25 mouse cellular contexts compared by ENCODE assay signal in genomic region chr15:20944000-20944399, GRCm38 (mm10).
DNase-seq lines count a peak whose midpoint lies in the region; ATAC-seq and TF ChIP-seq lines count a peak whose summit lies in the region.
"Had no signal": no experiment of that assay in that cellular context is flagged by ENCODE, and none has a peak within 500 bp of the region (broad histone marks: within the 10 kb centered on the region; RNA-seq: fewer than 3 reads in every experiment).

No protein-coding gene starts in this region.

- peak; percentile 63; the same call in 1 of the 2 replicates for ATAC-seq in hindbrain, embryonic 16.5 days
- no peak for ATAC-seq in midbrain, postnatal 0 days (ENCODE audit: low FRiP score)
- no peak for ATAC-seq in midbrain, embryonic 11.5 days (ENCODE audit: low FRiP score)
- ATAC-seq: forebrain, embryonic 16.5 days; inflammation-experienced regulatory T-cells, adult 6 months; intestine, embryonic 16.5 days had no signal

- no peaks in the 10 kb centered on the region for H3K36me3 ChIP-seq in hindbrain, embryonic 16.5 days (ENCODE audit: control insufficient read depth, insufficient read depth, low read length)
- no peaks in the 10 kb centered on the region for H3K36me3 ChIP-seq in hindbrain, embryonic 10.5 days
- H3K36me3 ChIP-seq in midbrain, postnatal 0 days (ENCODE audit: insufficient read depth, low read length): no peaks in the 10 kb centered on the region
- no peaks in the 10 kb centered on the region for H3K36me3 ChIP-seq in midbrain, embryonic 11.5 days (ENCODE audit: control insufficient read depth, insufficient read depth, low read length)
- H3K36me3 ChIP-seq: embryonic facial prominence, embryonic 12.5 days; embryonic facial prominence, embryonic 15.5 days; heart, embryonic 12.5 days; heart, embryonic 15.5 days; hindbrain, embryonic 15.5 days had no signal

- no peaks in the 10 kb centered on the region for H3K27me3 ChIP-seq in hindbrain, embryonic 16.5 days (replicated peaks; ENCODE audit: control insufficient read depth, insufficient read depth, low read length)
- no peaks in the 10 kb centered on the region for H3K27me3 ChIP-seq in hindbrain, embryonic 10.5 days (ENCODE audit: insufficient read depth, poor library complexity, severe bottlenecking)
- H3K27me3 ChIP-seq in midbrain, postnatal 0 days (ENCODE audit: insufficient read depth, low read length): no peaks in the 10 kb centered on the region
- no peaks in the 10 kb centered on the region for H3K27me3 ChIP-seq in midbrain, embryonic 11.5 days (ENCODE audit: control insufficient read depth, insufficient read depth, low read length)
- H3K27me3 ChIP-seq: embryonic facial prominence, embryonic 12.5 days; embryonic facial prominence, embryonic 15.5 days; heart, embryonic 12.5 days; heart, embryonic 15.5 days; hindbrain, embryonic 15.5 days had no signal

- H3K27ac ChIP-seq in hindbrain, embryonic 16.5 days (ENCODE audit: low read depth, low read length): no peak overlapping the region
- H3K27ac ChIP-seq in hindbrain, embryonic 10.5 days: no peak overlapping the region
- H3K27ac ChIP-seq in midbrain, postnatal 0 days (ENCODE audit: low read depth, low read length): no peak overlapping the region
- H3K27ac ChIP-seq in midbrain, embryonic 11.5 days (ENCODE audit: low read depth, low read length): no peak overlapping the region
- H3K27ac ChIP-seq: embryonic facial prominence, embryonic 12.5 days; embryonic facial prominence, embryonic 15.5 days; heart, embryonic 15.5 days; hindbrain, embryonic 15.5 days had no signal

- H3K9me3 ChIP-seq in hindbrain, embryonic 16.5 days (ENCODE audit: control insufficient read depth, low read length): no peaks in the 10 kb centered on the region
- H3K9me3 ChIP-seq in hindbrain, embryonic 10.5 days: no peaks in the 10 kb centered on the region
- H3K9me3 ChIP-seq in midbrain, postnatal 0 days (ENCODE audit: low read length): no peaks in the 10 kb centered on the region
- H3K9me3 ChIP-seq in midbrain, embryonic 11.5 days (ENCODE audit: control insufficient read depth, low read length): no peaks in the 10 kb centered on the region
- H3K9me3 ChIP-seq: embryonic facial prominence, embryonic 12.5 days; embryonic facial prominence, embryonic 15.5 days; heart, embryonic 12.5 days; heart, embryonic 15.5 days; hindbrain, embryonic 15.5 days had no signal

- no peak overlapping the region for H3K9ac ChIP-seq in hindbrain, embryonic 16.5 days (ENCODE audit: low read depth, low read length)
- H3K9ac ChIP-seq in midbrain, postnatal 0 days (replicated peaks; ENCODE audit: low read length, poor library complexity, severe bottlenecking): no peak overlapping the region
- no peak overlapping the region for H3K9ac ChIP-seq in midbrain, embryonic 11.5 days (ENCODE audit: low read length)
- H3K9ac ChIP-seq: embryonic facial prominence, embryonic 12.5 days; embryonic facial prominence, embryonic 15.5 days; heart, embryonic 12.5 days; heart, embryonic 15.5 days; hindbrain, embryonic 15.5 days had no signal

- DNase-seq in adrenal gland, adult 8-10 months: peak; percentile 3
- DNase-seq in adrenal gland, postnatal 14 days: no peak
- DNase-seq in hindbrain, embryonic 10.5 days (ENCODE audit: low spot score): no peak
- peak; percentile 32 for DNase-seq in midbrain, postnatal 0 days (ENCODE audit: low spot score)
- DNase-seq in midbrain, embryonic 11.5 days (ENCODE audit: low spot score, missing footprints): no peak
- peak; percentile 45 for DNase-seq in brain, embryonic 14.5 days (ENCODE audit: low read depth)
- DNase-seq in testis, postnatal 10 days (ENCODE audit: low spot score): no peak
- DNase-seq: adrenal gland, postnatal 25 days; cerebellum, adult 11 months; cerebellum, adult 2 months; cerebellum, adult 9-11 months; cerebellum, postnatal 25 days; gastrocnemius, postnatal 25 days; heart, adult 18-20 months; heart, postnatal 10 days; heart, postnatal 36 days had no signal

- H3K4me1 ChIP-seq in hindbrain, embryonic 16.5 days (ENCODE audit: control insufficient read depth, insufficient read depth, low read depth, low read length): no peaks in the 10 kb centered on the region
- no peaks in the 10 kb centered on the region for H3K4me1 ChIP-seq in hindbrain, embryonic 10.5 days (replicated peaks)
- no peaks in the 10 kb centered on the region for H3K4me1 ChIP-seq in midbrain, postnatal 0 days (ENCODE audit: insufficient read depth, low read length)
- no peaks in the 10 kb centered on the region for H3K4me1 ChIP-seq in midbrain, embryonic 11.5 days (ENCODE audit: control insufficient read depth, insufficient read depth, low read length)
- H3K4me1 ChIP-seq: embryonic facial prominence, embryonic 12.5 days; embryonic facial prominence, embryonic 15.5 days; heart, embryonic 12.5 days; heart, embryonic 15.5 days; hindbrain, embryonic 15.5 days had no signal

- H3K4me2 ChIP-seq in hindbrain, embryonic 16.5 days (ENCODE audit: low read length): no peak overlapping the region
- no peak overlapping the region for H3K4me2 ChIP-seq in midbrain, postnatal 0 days (ENCODE audit: low read depth, low read length, poor library complexity, severe bottlenecking)
- H3K4me2 ChIP-seq in midbrain, embryonic 11.5 days: no peak overlapping the region
- H3K4me2 ChIP-seq: embryonic facial prominence, embryonic 12.5 days; embryonic facial prominence, embryonic 15.5 days; heart, embryonic 12.5 days; heart, embryonic 15.5 days; hindbrain, embryonic 15.5 days had no signal

- no peak for TF ChIP-seq POLR2A in brain, embryonic 14.5 days (IDR thresholded peaks at IDR 0.05; ENCODE audit: borderline replicate concordance, extremely low read depth, insufficient read depth, insufficient read length, poor library complexity, severe bottlenecking)

- no peak for TF ChIP-seq CTCF in midbrain, postnatal 0 days (IDR thresholded peaks at IDR 0.05)
- no peak for TF ChIP-seq CTCF in brain, embryonic 14.5 days (IDR thresholded peaks at IDR 0.05; ENCODE audit: borderline replicate concordance, extremely low read depth, insufficient read depth, insufficient read length)

- no peak overlapping the region for H3K4me3 ChIP-seq in hindbrain, embryonic 16.5 days (ENCODE audit: low read length)
- no peak overlapping the region for H3K4me3 ChIP-seq in hindbrain, embryonic 10.5 days
- H3K4me3 ChIP-seq in midbrain, postnatal 0 days (ENCODE audit: low read depth, low read length): no peak overlapping the region
- no peak overlapping the region for H3K4me3 ChIP-seq in midbrain, embryonic 11.5 days (ENCODE audit: low read depth, low read length)
- H3K4me3 ChIP-seq: embryonic facial prominence, embryonic 12.5 days; embryonic facial prominence, embryonic 15.5 days; heart, embryonic 12.5 days; heart, embryonic 15.5 days; hindbrain, embryonic 15.5 days had no signal

Comparison
In these comparisons a context has a peak if more than half of its experiments do, and no peak if none do; other contexts are left out.
1. DNase-seq: peak in adrenal gland, adult 8-10 months (single experiment), midbrain, postnatal 0 days (single experiment) and brain, embryonic 14.5 days (single experiment); none in adrenal gland, postnatal 14 days (single experiment), hindbrain, embryonic 10.5 days (single experiment), midbrain, embryonic 11.5 days (single experiment) and testis, postnatal 10 days (single experiment).